Mouse (Mus musculus) cerebral cortex, adult 2 months (tissue): ENCODE measurements around the gene Pacsin1.

ENCODE experiments used
- WGBS: fragments of 180-500 bp; shearing (Covaris S2); methylation state at CpG from one replicate; pipeline ENCODE4 v1.1.7; 2018; 5-methylcytosine and 5-hydroxymethylcytosine counted together

Gene Pacsin1

GRCm38 (mm10) chr17:27678924-27679813 lies 23.9 kb downstream of the Pacsin1 start:
- WGBS, result 24% methylated on average over 11 of the region's 11 CpGs

- WGBS, result 1% methylated on average over 45 of the region's 53 CpGs
These were observed 29.7 kb downstream of the Pacsin1 start for GRCm38 (mm10) chr17:27684886-27685549.

DNA sequence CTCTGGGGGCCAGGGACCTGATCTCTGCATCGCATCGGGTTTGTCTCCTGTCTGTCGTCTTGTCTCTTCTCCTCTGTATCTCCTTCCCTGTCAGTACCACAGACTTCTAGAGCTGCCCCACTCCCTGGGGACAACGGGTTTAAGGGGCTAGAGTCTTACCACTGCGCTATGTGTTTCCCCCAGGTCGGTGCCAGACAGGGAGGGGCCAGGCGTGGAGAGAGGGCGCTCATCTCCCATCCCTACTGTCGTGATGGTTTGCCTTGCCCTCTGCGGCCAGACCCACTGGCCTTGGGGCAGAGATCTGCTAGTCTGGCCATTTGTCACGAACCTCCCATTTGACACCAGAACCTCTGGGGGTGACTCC lies 30.2 kb downstream of the Pacsin1 start:
- WGBS, result 4% methylated on average over 11 of the region's 11 CpGs

DNA sequence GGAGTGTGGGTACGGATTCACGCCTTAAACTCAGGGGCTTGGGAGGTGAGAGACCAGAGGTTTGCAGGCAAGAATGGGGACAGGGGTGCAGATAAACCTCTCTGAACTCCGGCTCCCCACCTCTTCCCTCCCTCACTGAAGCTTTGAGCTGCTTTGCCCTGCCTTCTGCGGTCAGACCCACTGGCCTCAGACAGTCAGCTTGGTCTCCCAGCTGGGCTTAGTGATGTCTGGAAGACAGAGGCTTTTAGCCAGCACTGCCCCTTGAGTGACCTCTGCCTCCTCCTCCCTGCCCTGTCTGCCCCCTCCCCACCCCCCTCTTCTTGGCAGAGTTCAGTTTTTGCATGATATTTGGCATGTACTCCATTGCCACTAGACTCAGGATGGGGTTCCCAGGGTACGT lies 31.1 kb downstream of the Pacsin1 start:
- 25% methylated on average over 5 of the region's 5 CpGs for WGBS

GRCm38 (mm10) chr17:27690993-27691693 lies 35.8 kb downstream of the Pacsin1 start:
- 69% methylated on average over 14 of the region's 14 CpGs for WGBS

- WGBS, result 74% methylated on average over 17 of the region's 17 CpGs
These were observed 44.4 kb downstream of the Pacsin1 start for GRCm38 (mm10) chr17:27699641-27700244.

DNA sequence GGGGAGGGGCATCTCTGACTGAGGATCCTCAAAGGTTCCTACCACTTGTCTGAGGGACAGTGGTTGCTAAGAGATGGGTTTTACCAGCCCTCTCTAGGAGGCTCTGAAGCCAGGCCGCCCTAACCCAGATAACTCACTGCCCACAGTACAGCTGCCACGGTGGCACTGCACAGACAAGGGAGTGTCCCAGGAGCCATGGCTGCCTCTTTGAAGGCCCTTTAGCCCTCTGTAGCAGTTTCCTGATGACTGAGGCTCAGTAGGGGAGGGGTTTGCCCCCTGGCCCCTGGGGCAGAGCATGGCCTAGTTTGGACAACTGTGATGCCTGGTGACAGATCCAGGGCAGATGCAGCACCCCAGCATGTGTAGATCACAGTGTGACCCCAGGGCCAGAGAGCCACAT lies 45.5 kb downstream of the Pacsin1 start:
- 51% methylated on average over 2 of the region's 2 CpGs for WGBS

DNA sequence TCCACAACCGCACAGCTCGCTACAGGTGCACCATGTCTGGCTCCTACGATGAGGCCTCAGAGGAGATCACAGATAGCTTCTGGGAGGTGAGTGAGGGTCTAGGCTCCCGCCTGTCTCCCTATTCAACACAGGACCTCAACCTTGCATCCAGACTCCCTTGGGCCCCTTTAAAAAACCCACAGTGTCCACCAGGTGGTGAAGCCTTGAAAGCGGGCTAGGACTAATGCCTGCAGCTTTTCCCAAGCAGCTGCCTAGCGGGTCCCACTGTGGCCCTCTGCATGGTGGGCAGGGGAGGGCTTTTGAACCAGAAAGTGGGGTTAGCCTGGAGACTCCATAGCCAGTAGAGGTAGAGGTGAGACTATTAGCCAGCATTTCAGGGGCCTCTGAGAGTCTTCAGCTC lies 46.5 kb downstream of the Pacsin1 start:
- 69% methylated on average over 6 of the region's 6 CpGs for WGBS

DNA sequence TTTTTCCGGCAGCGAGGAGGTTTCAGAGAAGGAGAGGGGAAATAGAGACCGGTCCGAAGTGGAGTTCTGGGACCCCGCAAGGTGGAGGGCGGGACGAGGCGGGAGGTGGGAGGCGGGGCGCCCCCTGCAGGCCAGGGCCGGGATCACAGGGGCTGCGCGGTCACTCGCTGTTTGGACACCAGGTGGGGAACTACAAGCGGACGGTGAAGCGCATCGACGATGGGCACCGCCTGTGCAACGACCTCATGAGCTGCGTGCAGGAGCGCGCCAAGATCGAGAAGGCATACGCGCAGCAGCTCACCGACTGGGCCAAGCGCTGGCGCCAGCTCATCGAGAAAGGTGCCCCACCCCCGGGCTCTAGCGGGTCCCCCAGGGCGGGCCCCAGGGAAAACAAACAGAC lies 47.2 kb downstream of the Pacsin1 start:
- 6% methylated on average over 34 of the region's 34 CpGs for WGBS

GRCm38 (mm10) chr17:27703961-27704621 lies 48.8 kb downstream of the Pacsin1 start:
- 49% methylated on average over 5 of the region's 5 CpGs for WGBS

- WGBS, result 66% methylated on average over 10 of the region's 10 CpGs
These were observed 50.4 kb downstream of the Pacsin1 start for GRCm38 (mm10) chr17:27705661-27706060.

GRCm38 (mm10) chr17:27707954-27708661 lies 52.8 kb downstream of the Pacsin1 start:
- 8% methylated on average over 25 of the region's 25 CpGs for WGBS

GRCm38 (mm10) chr17:27709650-27710049 lies 54.3 kb downstream of the Pacsin1 start:
- 77% methylated on average over 5 of the region's 5 CpGs for WGBS

GRCm38 (mm10) chr17:27712832-27713231 lies 57.5 kb downstream of the Pacsin1 start:
- WGBS, result 36% methylated on average over 1 of the region's 1 CpGs

DNA sequence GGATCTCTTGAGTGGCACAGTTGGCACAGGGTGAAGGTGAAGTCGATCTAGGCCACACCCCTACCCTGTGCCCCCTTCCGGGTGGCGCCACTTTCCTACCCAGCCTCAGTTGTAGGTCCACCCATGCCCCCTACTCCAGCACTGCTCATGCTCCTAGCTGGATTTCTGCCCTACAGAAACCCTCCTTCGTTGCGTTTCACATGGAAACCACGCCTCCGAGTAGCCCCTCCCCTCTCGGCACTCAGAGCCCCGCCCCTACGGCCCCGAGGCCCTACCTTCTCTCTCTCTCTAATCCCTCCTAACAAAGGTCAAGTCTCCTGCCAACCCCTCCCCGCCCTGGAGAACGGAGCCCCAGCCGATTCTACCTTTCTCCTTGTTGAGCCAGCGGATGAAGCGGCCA lies 61.5 kb downstream of the Pacsin1 start:
- WGBS, result 16% methylated on average over 16 of the region's 16 CpGs

GRCm38 (mm10) chr17:27718250-27718649 lies 62.9 kb downstream of the Pacsin1 start:
- WGBS, result 62% methylated on average over 5 of the region's 5 CpGs

GRCm38 (mm10) chr17:27719663-27720062 lies 64.4 kb downstream of the Pacsin1 start:
- 82% methylated on average over 14 of the region's 14 CpGs for WGBS

GRCm38 (mm10) chr17:27720326-27720725 lies 65.0 kb downstream of the Pacsin1 start:
- WGBS, result 56% methylated on average over 9 of the region's 9 CpGs

DNA sequence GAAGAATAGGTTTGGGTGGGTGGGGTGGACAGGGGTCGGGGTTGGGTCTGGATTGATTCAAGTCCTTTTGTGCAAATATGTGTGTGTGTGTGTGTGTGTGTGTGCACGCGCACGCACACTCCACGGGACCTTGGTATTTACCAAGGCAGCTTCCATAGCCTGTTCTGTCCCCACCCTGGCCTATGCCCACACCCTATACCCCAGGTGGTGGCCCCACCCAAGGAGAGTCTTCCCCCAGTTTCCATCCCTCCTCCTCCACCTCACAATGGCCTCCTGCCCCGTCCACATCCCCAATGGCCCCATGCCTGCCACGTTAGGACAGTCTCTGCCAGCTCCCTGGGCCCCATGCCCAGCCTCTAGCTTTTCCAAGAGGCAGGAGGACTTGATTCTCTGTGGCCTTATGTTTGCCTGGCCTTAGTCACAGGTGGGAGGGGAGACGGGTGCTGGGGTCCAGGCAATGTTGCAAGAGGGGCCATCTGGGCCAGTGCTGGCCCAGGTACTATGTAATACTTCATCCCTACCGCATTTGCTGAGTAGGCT lies 65.9 kb downstream of the Pacsin1 start:
- 77% methylated on average over 9 of the region's 9 CpGs for WGBS

DNA sequence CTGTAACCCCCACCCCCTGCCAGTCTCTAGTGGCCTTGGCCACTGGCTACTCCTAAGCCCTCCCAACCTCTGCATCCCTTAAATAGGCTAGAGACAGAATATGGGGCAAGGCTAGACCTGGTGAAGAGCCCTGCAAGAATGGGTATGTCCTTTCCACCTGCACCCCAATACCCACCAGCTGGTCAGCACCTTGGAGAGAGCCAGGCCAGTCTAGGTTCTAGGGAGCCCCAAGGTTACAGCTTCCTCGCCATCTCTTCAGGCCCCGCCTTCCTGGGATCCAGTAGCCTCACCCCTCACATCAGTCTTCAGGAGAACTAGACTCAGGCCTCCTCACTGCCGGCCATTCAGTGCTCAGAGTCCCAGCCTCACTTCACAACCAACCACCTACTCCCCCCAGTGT lies 69.0 kb downstream of the Pacsin1 start:
- 82% methylated on average over 3 of the region's 3 CpGs for WGBS

DNA sequence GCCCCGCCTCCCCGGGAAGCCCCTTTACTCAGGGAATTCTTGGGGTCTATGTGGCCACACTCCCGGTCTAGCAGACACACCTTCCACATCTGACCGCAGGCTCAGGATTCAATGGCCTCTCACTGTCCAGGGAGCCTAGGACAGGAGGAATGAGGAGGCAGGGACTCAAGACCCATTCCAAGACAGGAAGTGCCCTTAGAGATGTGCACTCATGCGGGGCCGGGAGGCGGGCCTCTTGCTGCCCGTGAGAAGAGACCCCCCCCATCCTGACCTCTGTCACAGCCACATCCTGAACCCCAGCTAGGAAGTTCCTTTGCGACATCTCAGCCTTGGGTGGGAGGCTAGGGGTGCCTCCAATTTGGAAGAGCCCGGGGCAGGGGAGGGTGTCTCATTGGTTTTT lies 69.7 kb downstream of the Pacsin1 start:
- WGBS, result 54% methylated on average over 10 of the region's 10 CpGs
